7 mouse cellular contexts compared by ENCODE assay signal in genomic region chr4:138395971-138396645, GRCm38 (mm10). TPM values are rescaled to one million over a fixed set of nuclear protein-coding genes. Genes with fewer than 3 reads are reported as not detected.
DNase-seq lines count a peak whose midpoint lies in the region; ATAC-seq and TF ChIP-seq lines count a peak whose summit lies in the region.

TSS of gene Fam43b (minus strand) at chr4:138396528.

- H3K4me1 ChIP-seq in embryonic fibroblast, embryonic 13.5 days (ENCODE audit: control insufficient read depth, insufficient read depth, low read length), result no peaks in the 10 kb centered on the region
- peaks cover 22% of the 10 kb centered on the region for H3K4me1 ChIP-seq in hindbrain, embryonic 12.5 days
- H3K4me1 ChIP-seq in midbrain, embryonic 16.5 days (ENCODE audit: control insufficient read depth, insufficient read depth, low read length), result peaks cover 10% of the 10 kb centered on the region; the same call in 1 of the 2 replicates

- peak; percentile 82 for DNase-seq in ES-CJ7 (ENCODE audit: low read depth, low spot score)
- DNase-seq in ZHBTc4 (ENCODE audit: low read depth, low spot score), result peak; percentile 90
- DNase-seq in left cerebral cortex, adult 8-10 months (ENCODE audit: low spot score in 2 of 2), result peak; percentile 64 to 81

- TF ChIP-seq CTCF in embryonic fibroblast, embryonic 13.5 days (IDR thresholded peaks at IDR 0.05; ENCODE audit: borderline replicate concordance, insufficient read depth, low read length), result no peak

- H3K9me3 ChIP-seq in hindbrain, embryonic 12.5 days (replicated peaks), result no peaks in the 10 kb centered on the region
- H3K9me3 ChIP-seq in midbrain, embryonic 16.5 days (replicated peaks; ENCODE audit: control insufficient read depth, low read length, poor library complexity, severe bottlenecking), result no peaks in the 10 kb centered on the region

- TF ChIP-seq POLR2A in embryonic fibroblast, embryonic 13.5 days (IDR thresholded peaks at IDR 0.05; ENCODE audit: low read depth, low read length), result no peak

- H3K36me3 ChIP-seq in hindbrain, embryonic 12.5 days, result no peaks in the 10 kb centered on the region
- H3K36me3 ChIP-seq in midbrain, embryonic 16.5 days (ENCODE audit: control insufficient read depth, insufficient read depth, low read length), result no peaks in the 10 kb centered on the region

- peak within 1 kb of the TSS; percentile 26 for H3K4me3 ChIP-seq in embryonic fibroblast, embryonic 13.5 days (ENCODE audit: insufficient read depth, low read length)
- H3K4me3 ChIP-seq in hindbrain, embryonic 12.5 days, result peak within 1 kb of the TSS; percentile 42
- H3K4me3 ChIP-seq in midbrain, embryonic 16.5 days (ENCODE audit: low read depth, low read length), result peak within 1 kb of the TSS; percentile 64

- H3K9ac ChIP-seq in hindbrain, embryonic 12.5 days, result peak within 1 kb of the TSS; percentile 47; the same call in 1 of the 2 replicates
- H3K9ac ChIP-seq in midbrain, embryonic 16.5 days (ENCODE audit: low read depth, low read length), result peak within 1 kb of the TSS; percentile 74

- peak within 1 kb of the TSS; percentile 72 for H3K4me2 ChIP-seq in hindbrain, embryonic 12.5 days (replicated peaks)
- H3K4me2 ChIP-seq in midbrain, embryonic 16.5 days (ENCODE audit: low read length), result peak within 1 kb of the TSS; percentile 88

- no peak within 1 kb of the TSS for H3K27ac ChIP-seq in embryonic fibroblast, embryonic 13.5 days (ENCODE audit: insufficient read depth, low read length)
- no peak within 1 kb of the TSS for H3K27ac ChIP-seq in hindbrain, embryonic 12.5 days
- H3K27ac ChIP-seq in midbrain, embryonic 16.5 days (ENCODE audit: low read length), result peak within 1 kb of the TSS; percentile 17; the same call in 1 of the 2 replicates

- under 1% methylated on average over 46 of the region's 46 CpGs for WGBS in hindbrain, embryonic 12.5 days
- WGBS in midbrain, embryonic 16.5 days, result 1% methylated on average over 46 of the region's 46 CpGs

- ATAC-seq in hindbrain, embryonic 12.5 days (ENCODE audit: low FRiP score), result no peak
- ATAC-seq in midbrain, embryonic 16.5 days, result peak; percentile 83
- no peak; the same call in 1 of the 2 replicates for ATAC-seq in granulocyte monocyte progenitor cell, adult 5-6 weeks (replicated peaks; ENCODE audit: poor library complexity, severe bottlenecking)

- peaks cover 86% of the 10 kb centered on the region for H3K27me3 ChIP-seq in hindbrain, embryonic 12.5 days
- peaks cover 48% of the 10 kb centered on the region for H3K27me3 ChIP-seq in midbrain, embryonic 16.5 days (ENCODE audit: control insufficient read depth, insufficient read depth, low read depth, low read length)

RNA-seq across cellular contexts. Expression of gene Fam43b, which starts in this region (rescaled TPM):
- polyA plus RNA-seq in embryonic fibroblast, embryonic 13.5 days (2011; ENCODE audit: insufficient read length, low read depth, missing spikeins), result not detected in 2 replicates
- 0.69 and 1.2 TPM in 2 replicates for polyA plus RNA-seq in hindbrain, embryonic 12.5 days (2016; fragmentation: Nextera tagmentation; extraction: Ambion mirVana)
- 10 to 100 TPM; 27.9 to 32.2 (median 28.2) TPM for total RNA-seq in left cerebral cortex, adult 8-10 months (2022)
- polyA plus RNA-seq in midbrain, embryonic 16.5 days (2015; fragmentation: Nextera tagmentation; extraction: Ambion mirVana), result 11.5 and 15.9 TPM in 2 replicates
- not detected in 2 replicates for total RNA-seq in granulocyte monocyte progenitor cell, adult 5-6 weeks (2014; fragmentation: Nextera tagmentation)
- total RNA-seq in granulocyte monocyte progenitor cell, adult 5-6 weeks (2017), result not detected in 2 replicates

Comparison
In these comparisons a context has a peak if more than half of its experiments do, and no peak if none do; other contexts are left out.
1. RNA of gene Fam43b (total RNA-seq): 27.9 to 32.2 TPM in left cerebral cortex, adult 8-10 months; not detected in granulocyte monocyte progenitor cell, adult 5-6 weeks; every median in the first group is over 10 times any median in the second.
2. Peak in every context shown above with its lines, with median percentiles within 50 percentile points of each other: DNase-seq and H3K4me3 ChIP-seq.